Mouse (Mus musculus): ENCODE results near the gene Sorcs3.

Sorcs3 gene

GRCm38 (mm10) chr19:48285602-48286225 is 79.9 kb downstream of the Sorcs3 start:
- DNase-seq (ENCODE audit: low spot score), result no peak

DNA sequence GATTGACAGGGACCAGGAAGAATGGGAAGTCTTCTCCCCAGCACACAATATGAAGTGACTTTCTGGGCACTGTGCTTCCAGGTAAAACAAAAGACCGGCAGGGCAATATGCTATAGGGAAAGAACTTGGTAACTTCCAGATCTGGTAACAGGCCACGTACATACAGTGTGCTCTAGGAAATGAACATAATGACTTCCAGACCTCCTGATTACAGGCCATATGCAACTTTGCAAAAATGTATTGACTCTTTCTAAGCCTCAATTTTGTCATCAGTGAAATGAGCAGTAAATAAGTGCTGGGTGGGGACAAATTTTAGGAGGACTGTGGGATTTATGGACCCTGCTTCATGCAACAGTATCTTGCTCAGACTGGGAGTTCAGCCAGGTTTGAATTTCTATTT is 88.4 kb downstream of the Sorcs3 start:
- DNase-seq (ENCODE audit: low spot score), result no peak

DNA sequence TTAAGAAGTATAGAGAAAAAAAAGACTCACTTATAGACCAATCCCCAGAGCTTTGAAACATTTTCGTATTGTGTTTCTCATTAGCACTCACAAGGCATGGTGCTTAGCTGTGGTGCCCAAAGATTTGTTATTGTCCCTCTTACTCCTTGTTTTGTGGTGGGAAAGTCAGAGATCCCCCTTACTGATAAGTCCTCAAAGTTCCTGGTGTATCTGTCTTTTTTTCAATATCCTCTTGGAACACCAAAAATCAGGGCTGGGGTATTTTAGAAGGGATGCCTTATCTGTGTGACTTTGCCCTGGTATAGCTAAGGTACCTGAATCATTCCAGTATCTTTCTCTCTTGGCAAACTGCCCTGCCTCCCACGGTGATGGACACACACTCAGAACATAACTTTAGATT is 92.6 kb downstream of the Sorcs3 start:
- no peak for DNase-seq (ENCODE audit: low spot score)

GRCm38 (mm10) chr19:48300440-48301231 is 94.8 kb downstream of the Sorcs3 start:
- DNase-seq (ENCODE audit: low spot score), result no peak

DNA sequence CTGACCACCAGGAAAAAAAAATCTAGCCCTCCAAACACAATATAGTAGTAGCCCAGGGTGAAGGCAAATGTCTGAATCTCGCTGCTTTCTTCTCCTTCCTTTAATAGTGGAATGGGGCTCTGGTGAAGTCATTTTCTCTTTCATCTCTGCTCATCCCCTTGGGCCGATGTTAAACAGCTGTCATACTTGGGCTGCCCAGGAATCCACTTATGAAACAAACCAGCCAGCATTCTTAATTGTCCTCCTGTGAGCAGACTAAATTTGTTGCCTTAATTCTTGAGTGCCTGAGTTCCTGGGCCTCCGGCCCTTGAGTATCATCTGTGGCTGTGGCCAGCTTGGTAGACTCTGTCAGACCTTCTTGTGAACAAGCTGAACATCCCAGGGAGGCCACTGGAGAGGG is 95.5 kb downstream of the Sorcs3 start:
- no peak for DNase-seq (ENCODE audit: low spot score)

DNA sequence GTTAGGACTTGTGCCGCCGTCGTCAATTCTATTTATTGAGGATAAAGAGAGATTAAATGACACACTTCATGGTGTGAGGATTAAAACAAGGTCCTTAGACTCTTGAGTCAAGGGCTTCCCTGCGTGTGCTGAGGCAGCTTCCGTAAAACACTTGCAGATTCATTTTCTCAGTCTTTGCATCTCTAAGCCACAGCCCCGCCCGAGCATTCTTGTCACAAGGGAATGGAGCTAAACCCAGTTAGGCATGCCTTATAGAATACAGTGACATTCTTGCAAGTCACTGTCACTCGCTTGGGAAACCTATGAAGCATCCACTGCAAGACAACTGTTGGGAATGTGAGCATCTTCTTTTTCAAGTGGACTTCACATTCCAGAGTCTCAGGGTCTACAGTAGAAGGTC is 102.5 kb downstream of the Sorcs3 start:
- DNase-seq (ENCODE audit: low spot score), result no peak

DNA sequence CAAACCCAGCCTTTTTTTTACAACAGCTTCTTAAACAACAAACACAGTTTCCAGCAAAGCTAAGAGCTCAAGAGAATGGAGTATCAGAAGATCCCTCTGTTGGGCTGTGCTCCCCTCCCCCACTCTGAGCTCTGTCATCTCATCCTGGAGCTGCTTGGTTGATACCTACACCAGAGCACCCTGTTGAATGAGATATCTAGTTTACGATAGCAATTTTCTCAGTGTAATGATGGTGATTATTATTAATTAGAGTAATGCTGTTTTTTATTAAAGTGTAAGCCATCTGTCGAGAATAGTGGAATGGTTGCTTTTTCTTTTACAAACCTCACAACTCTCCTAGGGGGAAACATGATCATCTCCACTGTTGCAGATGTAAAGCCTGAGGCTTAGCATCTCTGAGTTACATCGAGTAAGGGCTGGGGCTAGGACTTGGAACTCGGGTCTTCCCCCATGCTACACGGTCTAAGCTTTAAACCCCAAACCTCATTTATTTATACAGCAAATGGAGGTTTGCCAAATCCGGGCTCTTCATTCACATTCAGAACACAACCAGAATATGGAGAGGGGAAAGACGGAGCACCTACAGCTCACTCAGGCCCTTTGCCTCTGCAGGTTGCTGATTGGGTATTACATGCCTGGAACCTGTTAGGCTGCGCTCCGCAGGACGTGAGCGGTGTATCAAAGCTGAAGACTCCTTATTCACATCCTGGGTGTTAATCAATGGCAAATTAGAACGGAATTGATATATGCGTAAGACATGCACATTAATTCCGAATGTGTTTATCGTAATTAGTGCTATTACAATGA is 103.9 kb downstream of the Sorcs3 start:
- DNase-seq (ENCODE audit: low spot score), result no peak

- no peak for DNase-seq (ENCODE audit: low spot score)
Observed at GRCm38 (mm10) chr19:48310338-48310710, 104.5 kb downstream of the Sorcs3 start.

- no peak for DNase-seq (ENCODE audit: low spot score)
Observed at GRCm38 (mm10) chr19:48313776-48314175, 108.0 kb downstream of the Sorcs3 start.

DNA sequence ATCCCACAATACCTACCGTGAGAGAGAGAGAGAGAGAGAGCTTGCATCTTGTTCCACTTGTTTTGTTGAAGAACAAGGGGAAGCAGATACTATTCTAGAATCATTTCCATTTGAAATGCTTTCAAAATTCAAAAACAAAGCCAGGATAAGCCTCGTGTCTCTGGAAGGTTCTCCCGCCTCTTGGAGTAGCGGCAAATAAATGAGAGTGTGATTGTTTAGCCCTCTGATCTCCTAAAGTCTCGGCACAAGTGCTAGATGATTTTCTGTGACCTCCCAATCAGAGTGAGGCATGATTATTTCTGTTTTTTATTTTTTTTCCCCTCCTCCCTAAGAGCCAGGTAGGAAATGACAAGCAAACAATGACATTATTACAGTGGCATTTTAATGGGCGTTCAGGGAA is 121.3 kb downstream of the Sorcs3 start:
- DNase-seq (ENCODE audit: low spot score), result no peak

GRCm38 (mm10) chr19:48328171-48328570 is 122.3 kb downstream of the Sorcs3 start:
- DNase-seq (ENCODE audit: low spot score), result no peak

DNA sequence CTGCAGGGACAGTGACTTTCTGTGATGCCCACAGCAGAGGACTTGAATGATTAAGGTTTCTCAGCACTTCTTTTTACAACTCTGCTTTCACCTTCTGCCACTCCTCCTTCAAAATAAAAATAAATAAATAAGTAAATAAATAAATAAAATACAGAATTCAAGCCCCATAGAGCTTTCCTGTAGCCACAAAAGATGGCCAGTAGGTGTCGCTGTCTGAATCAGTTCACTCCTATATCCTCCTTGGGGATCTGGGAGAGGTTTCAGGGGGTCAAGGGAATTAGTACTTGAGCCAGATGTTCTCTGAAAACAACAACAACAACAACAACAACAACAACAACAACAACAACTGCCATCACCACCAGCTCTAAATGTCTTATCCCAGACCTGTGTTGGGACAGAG is 125.8 kb downstream of the Sorcs3 start:
- DNase-seq (ENCODE audit: low spot score), result no peak

DNA sequence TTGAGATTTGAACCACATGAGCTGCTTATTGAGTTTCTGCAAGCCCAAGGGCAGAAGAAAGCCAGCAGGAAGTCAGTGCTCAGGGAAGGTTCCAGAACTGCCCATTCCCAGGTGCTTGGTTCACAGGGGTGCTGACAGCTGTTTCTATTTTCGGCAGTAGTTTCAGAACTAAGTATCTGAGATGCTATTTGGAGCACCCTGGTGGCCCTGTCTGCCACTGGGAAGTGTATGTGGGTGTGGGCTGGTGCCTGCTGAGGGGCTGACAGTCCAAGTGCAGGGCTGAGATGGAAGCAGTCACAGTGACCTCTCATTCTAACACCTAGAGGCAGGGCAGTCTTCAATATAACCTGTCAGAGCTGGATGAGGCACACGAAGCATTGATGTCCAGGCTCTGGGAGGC is 127.3 kb downstream of the Sorcs3 start:
- DNase-seq (ENCODE audit: low spot score), result no peak

DNA sequence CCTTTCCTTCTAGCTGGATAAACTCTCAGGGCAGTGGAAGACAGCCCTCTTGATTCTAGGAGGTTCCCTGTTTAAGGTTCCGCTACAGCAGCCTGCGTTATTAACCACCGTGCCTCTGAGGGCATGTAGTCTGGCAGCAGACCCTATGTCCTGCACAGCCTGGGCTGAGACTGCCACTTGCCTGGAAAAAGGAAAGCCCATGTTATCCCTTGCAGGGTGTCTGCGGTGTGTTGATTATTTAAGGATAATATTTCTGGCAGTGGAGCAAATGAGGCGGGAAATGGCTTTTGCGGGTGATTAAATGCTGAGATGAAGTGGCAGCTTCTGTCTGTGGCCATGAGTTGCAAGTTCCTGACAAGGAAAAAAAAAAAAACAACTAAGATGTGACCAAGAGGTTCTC is 131.6 kb downstream of the Sorcs3 start:
- no peak for DNase-seq (ENCODE audit: low spot score)

- DNase-seq (ENCODE audit: low spot score), result no peak
Observed at GRCm38 (mm10) chr19:48338098-48338497, 132.3 kb downstream of the Sorcs3 start.

GRCm38 (mm10) chr19:48342770-48343169 is 136.9 kb downstream of the Sorcs3 start:
- DNase-seq (ENCODE audit: low spot score), result no peak

GRCm38 (mm10) chr19:48343442-48343841 is 137.6 kb downstream of the Sorcs3 start:
- DNase-seq (ENCODE audit: low spot score), result no peak

DNA sequence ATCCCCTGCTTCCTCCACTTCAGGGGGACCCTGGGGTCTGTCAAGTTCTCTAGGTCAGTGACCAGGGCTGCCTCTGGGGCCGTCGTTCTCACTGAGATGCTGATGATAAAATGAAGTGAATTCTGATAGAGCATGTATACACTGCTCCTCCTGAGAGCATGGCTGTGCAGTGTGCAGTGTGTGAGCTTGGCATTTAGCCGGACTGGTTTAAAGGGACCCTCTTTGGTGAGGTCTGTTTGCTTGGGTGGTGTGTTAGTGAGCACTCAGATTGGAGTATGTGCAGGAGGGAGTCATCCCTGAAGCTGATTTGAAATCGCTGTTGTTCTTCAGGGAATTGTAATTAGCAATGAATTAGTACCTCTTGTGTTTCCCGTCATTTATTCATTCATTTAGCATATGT is 141.3 kb downstream of the Sorcs3 start:
- no peak for DNase-seq (ENCODE audit: low spot score)

GRCm38 (mm10) chr19:48356806-48357205 is 151.0 kb downstream of the Sorcs3 start:
- DNase-seq (ENCODE audit: low spot score), result no peak

- no peak for DNase-seq (ENCODE audit: low spot score)
Observed at GRCm38 (mm10) chr19:48362167-48362566, 156.3 kb downstream of the Sorcs3 start.

DNA sequence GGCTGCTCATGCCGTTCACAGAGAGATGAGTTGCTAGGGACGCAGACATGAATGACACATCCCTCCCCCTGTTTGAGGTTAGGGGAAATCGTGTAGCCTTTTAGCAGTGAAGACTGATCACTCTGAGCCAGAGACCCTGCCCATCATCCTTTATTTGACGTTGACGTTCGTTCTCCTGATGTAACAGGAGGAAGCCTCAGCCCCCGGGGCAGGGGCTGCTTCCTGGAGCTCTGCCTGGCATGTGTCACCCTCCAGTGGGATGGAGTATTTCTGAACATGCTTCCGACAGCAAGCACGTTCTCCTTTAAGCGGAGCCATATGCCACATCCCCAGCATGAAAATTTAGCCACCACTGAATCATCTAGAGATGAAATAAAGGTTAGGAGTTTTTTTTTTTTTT is 162.2 kb downstream of the Sorcs3 start:
- no peak for DNase-seq (ENCODE audit: low spot score)

- no peak for DNase-seq (ENCODE audit: low spot score)
Observed at GRCm38 (mm10) chr19:48371787-48372186, 166.0 kb downstream of the Sorcs3 start.

GRCm38 (mm10) chr19:48378006-48378540 is 172.2 kb downstream of the Sorcs3 start:
- no peak for DNase-seq (ENCODE audit: low spot score)

Measured in c-Kit-positive CD71-positive TER-119-positive erythroid progenitor cells, embryonic 14.5 days (primary cell).